Mouse (Mus musculus) lung, postnatal 0 days (tissue): ENCODE results near the gene Ugt1a9.
"Not testable (repeated sequence)": the region's sequence is repeated elsewhere in the genome, so short reads cannot be mapped to it uniquely, and the experiment has no call there.

Experiments used
- CTCF ChIP-seq: IDR thresholded peaks from 2 replicates; pipeline ENCODE4 v1.5.1; 2016; ENCODE audit warnings: antibody characterized with exemption, mild to moderate bottlenecking
- EP300 ChIP-seq: IDR thresholded peaks from 2 replicates; pipeline ENCODE4 v1.6.1; 2016; ENCODE audit warnings: antibody characterized with exemption, mild to moderate bottlenecking, control low read depth

GRCm38 (mm10) chr1:88143966-88144675 is 73.5 kb downstream of the Ugt1a9 start:
- peak; percentile 58 for TF ChIP-seq CTCF
- not testable (repeated sequence) for TF ChIP-seq EP300
